Mouse (Mus musculus): ENCODE measurements around the gene Nkx2-1. TPM values are rescaled to one million over a fixed set of nuclear protein-coding genes. Genes with fewer than 3 reads are reported as not detected.

Gene Nkx2-1
- polyA plus RNA-seq, 1 experiment from 2014 or later: not detected

- Histone ChIP-seq H3K27me3 (ENCODE audit: low read depth, poor library complexity, severe bottlenecking) (peaks cover 89% of the 10 kb centered on the region), H3K4me3 (peak overlapping the region; percentile 42), H3K36me3 (no peaks in the 10 kb centered on the region), H3K27ac (no peak overlapping the region), H3K4me1 (peaks cover 10% of the 10 kb centered on the region), H3K9me3 (replicated peaks) (no peaks in the 10 kb centered on the region)
- 24% methylated on average over 13 of the region's 13 CpGs for WGBS
- DNase-seq (ENCODE audit: low spot score): no peak
These were observed 17.5 kb downstream of the Nkx2-1 start for GRCm38 (mm10) chr12:56519071-56519737.

GRCm38 (mm10) chr12:56518221-56518620 is 18.5 kb downstream of the Nkx2-1 start:
- Histone ChIP-seq H3K9me3 (replicated peaks) (no peaks in the 10 kb centered on the region), H3K4me3 (no peak overlapping the region), H3K27ac (no peak overlapping the region), H3K36me3 (no peaks in the 10 kb centered on the region), H3K4me1 (peaks cover 10% of the 10 kb centered on the region), H3K27me3 (ENCODE audit: low read depth, poor library complexity, severe bottlenecking) (peaks cover 79% of the 10 kb centered on the region)
- WGBS: 58% methylated on average over 5 of the region's 5 CpGs
- no peak for DNase-seq (ENCODE audit: low spot score)

GRCm38 (mm10) chr12:56514831-56515230 is 21.9 kb downstream of the Nkx2-1 start:
- Histone ChIP-seq H3K9me3 (replicated peaks) (no peaks in the 10 kb centered on the region), H3K27ac (no peak overlapping the region), H3K36me3 (no peaks in the 10 kb centered on the region), H3K4me3 (no peak overlapping the region), H3K27me3 (ENCODE audit: low read depth, poor library complexity, severe bottlenecking) (peaks cover 56% of the 10 kb centered on the region), H3K4me1 (peaks cover 5% of the 10 kb centered on the region)
- DNase-seq (ENCODE audit: low spot score): no peak
- 93% methylated on average over 5 of the region's 5 CpGs for WGBS

GRCm38 (mm10) chr12:56508413-56508812 is 28.3 kb downstream of the Nkx2-1 start:
- Histone ChIP-seq H3K4me1 (no peaks in the 10 kb centered on the region), H3K4me3 (no peak overlapping the region), H3K36me3 (no peaks in the 10 kb centered on the region), H3K9me3 (replicated peaks) (no peaks in the 10 kb centered on the region), H3K27ac (no peak overlapping the region), H3K27me3 (ENCODE audit: low read depth, poor library complexity, severe bottlenecking) (peaks cover 24% of the 10 kb centered on the region)
- WGBS: 57% methylated on average over 8 of the region's 8 CpGs
- no peak for DNase-seq (ENCODE audit: low spot score)

- H3K36me3 ChIP-seq: no peaks in the 10 kb centered on the region
- H3K27me3 ChIP-seq (ENCODE audit: low read depth, poor library complexity, severe bottlenecking): peaks cover 4% of the 10 kb centered on the region; the same call in 1 of the 2 replicates
- no peaks in the 10 kb centered on the region for H3K4me1 ChIP-seq
- 46% methylated on average over 3 of the region's 3 CpGs for WGBS
- no peak overlapping the region for H3K27ac ChIP-seq
- no peak for DNase-seq (ENCODE audit: low spot score)
- H3K9me3 ChIP-seq (replicated peaks): no peaks in the 10 kb centered on the region
- H3K4me3 ChIP-seq: no peak overlapping the region
These were observed 49.7 kb downstream of the Nkx2-1 start for GRCm38 (mm10) chr12:56487046-56487445.

- 92% methylated on average over 10 of the region's 10 CpGs for WGBS
- no peaks in the 10 kb centered on the region for H3K4me1 ChIP-seq
- H3K27ac ChIP-seq: no peak overlapping the region
- H3K9me3 ChIP-seq (replicated peaks): no peaks in the 10 kb centered on the region
- H3K36me3 ChIP-seq: no peaks in the 10 kb centered on the region
- no peak for DNase-seq (ENCODE audit: low spot score)
- H3K4me3 ChIP-seq: no peak overlapping the region
- no peaks in the 10 kb centered on the region for H3K27me3 ChIP-seq (ENCODE audit: low read depth, poor library complexity, severe bottlenecking)
These were observed 54.1 kb downstream of the Nkx2-1 start for GRCm38 (mm10) chr12:56482606-56483005.

Other genes with a start within 250 kb of the Nkx2-1 start
- gene Mbip, start 191.0 kb downstream of the Nkx2-1 start, polyA plus RNA-seq (2016; fragmentation: Nextera tagmentation; extraction: Ambion mirVana): 40.5 and 47.7 TPM in 2 replicates
- not detected in 2 replicates for gene Nkx2-9, start 76.4 kb upstream of the Nkx2-1 start, polyA plus RNA-seq (2016; fragmentation: Nextera tagmentation; extraction: Ambion mirVana)
- gene Pax9, start 154.9 kb upstream of the Nkx2-1 start, polyA plus RNA-seq (2016; fragmentation: Nextera tagmentation; extraction: Ambion mirVana): 0.50 and 2.2 TPM in 2 replicates

Measured in limb, embryonic 10.5 days (tissue).